7 mouse cellular contexts compared by ENCODE assay signal in the genomic region with DNA sequence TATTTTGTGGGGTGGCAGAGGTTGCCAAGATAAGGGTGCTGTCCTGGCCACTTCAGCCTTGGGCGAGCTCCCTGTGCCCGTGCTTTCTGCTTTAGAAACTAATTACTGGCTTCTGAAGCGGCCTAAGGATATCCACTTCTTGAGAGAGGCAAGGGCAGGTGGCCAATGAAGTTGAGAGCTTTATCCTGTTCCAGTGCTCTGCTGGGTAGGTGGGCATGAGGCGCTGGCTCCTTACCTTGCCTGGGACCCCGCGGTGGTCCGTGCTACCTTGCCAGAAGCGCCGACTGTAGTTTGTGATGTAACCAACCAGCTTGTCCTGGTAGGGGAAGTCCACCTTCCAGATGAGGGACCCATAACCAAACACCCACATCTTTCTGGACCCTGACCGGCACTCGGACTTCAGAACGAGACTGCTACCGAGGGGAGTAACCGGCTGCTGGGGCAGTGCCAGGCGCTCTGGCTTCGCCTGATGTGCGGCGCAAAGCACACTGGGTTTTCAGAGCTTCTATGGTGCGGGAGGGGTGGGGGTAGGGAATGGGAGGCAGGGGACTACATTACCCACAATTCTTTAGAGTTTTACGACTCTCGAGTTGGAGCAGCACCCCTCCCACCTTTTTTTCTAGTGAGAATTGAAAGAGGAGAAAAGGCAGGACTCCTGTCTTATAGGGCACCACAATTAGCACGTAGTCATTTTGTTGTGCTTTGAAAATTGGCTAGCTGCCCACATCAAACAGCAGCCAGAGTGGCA. TPM values are rescaled to one million over a fixed set of nuclear protein-coding genes. Genes with fewer than 3 reads are reported as not detected.
DNase-seq lines count a peak whose midpoint lies in the region; ATAC-seq lines count a peak whose summit lies in the region.

A gene (minus strand): TSS at position 474 of the 748 bp plus-strand sequence.

- DNase-seq in adrenal gland, adult 8-10 months: peak; percentile 82
- peak; percentile 84 for DNase-seq in embryo, embryonic 9.5 days (ENCODE audit: extremely low spot score)
- DNase-seq in gastrocnemius, postnatal 4 days (ENCODE audit: low spot score in 2 of 2): peak; percentile 70 to 90
- DNase-seq in left cerebral cortex, postnatal 36 days (ENCODE audit: low spot score in 2 of 2): peak; percentile 86
- DNase-seq in midbrain, embryonic 11.5 days (ENCODE audit: low spot score, missing footprints): peak; percentile 98
- peak; percentile 86 for DNase-seq in skeletal muscle tissue, adult 2 months (ENCODE audit: low read depth, low spot score)

- under 1% methylated on average over 22 of the region's 22 CpGs for WGBS in intestine, embryonic 16.5 days
- 2% methylated on average over 22 of the region's 22 CpGs for WGBS in midbrain, embryonic 11.5 days

- no peaks in the 10 kb centered on the region for H3K36me3 ChIP-seq in intestine, embryonic 16.5 days (ENCODE audit: control insufficient read depth, insufficient read depth, low read length)
- no peaks in the 10 kb centered on the region for H3K36me3 ChIP-seq in midbrain, embryonic 11.5 days (ENCODE audit: control insufficient read depth, insufficient read depth, low read length)

- H3K9ac ChIP-seq in intestine, embryonic 16.5 days (ENCODE audit: low read depth, low read length): peak within 1 kb of the TSS; percentile 85
- peak within 1 kb of the TSS; percentile 73 for H3K9ac ChIP-seq in midbrain, embryonic 11.5 days (ENCODE audit: low read length)

- intact Hi-C loops in left cerebral cortex, postnatal 36 days (cut with DNase I): loop anchor here (2.0 kb wide), 1 partner anchor 31 kb away; a partner anchor contains a TSS

- peak; percentile 99 for ATAC-seq in intestine, embryonic 16.5 days
- ATAC-seq in midbrain, embryonic 11.5 days (ENCODE audit: low FRiP score): peak; percentile 99

- H3K4me3 ChIP-seq in intestine, embryonic 16.5 days (ENCODE audit: low read length): peak within 1 kb of the TSS; percentile 68
- H3K4me3 ChIP-seq in midbrain, embryonic 11.5 days (ENCODE audit: low read depth, low read length): peak within 1 kb of the TSS; percentile 38

- H3K4me2 ChIP-seq in intestine, embryonic 16.5 days (ENCODE audit: low read depth, low read length): peak within 1 kb of the TSS; percentile 72
- H3K4me2 ChIP-seq in midbrain, embryonic 11.5 days: peak within 1 kb of the TSS; percentile 73

- no peaks in the 10 kb centered on the region for H3K27me3 ChIP-seq in intestine, embryonic 16.5 days (replicated peaks; ENCODE audit: control insufficient read depth, insufficient read depth, low read length)
- H3K27me3 ChIP-seq in midbrain, embryonic 11.5 days (ENCODE audit: control insufficient read depth, insufficient read depth, low read length): no peaks in the 10 kb centered on the region

- H3K27ac ChIP-seq in intestine, embryonic 16.5 days (ENCODE audit: low read length): peak within 1 kb of the TSS; percentile 80
- H3K27ac ChIP-seq in midbrain, embryonic 11.5 days (ENCODE audit: low read depth, low read length): no peak within 1 kb of the TSS

- no peaks in the 10 kb centered on the region; the same call in 1 of the 2 replicates for H3K4me1 ChIP-seq in intestine, embryonic 16.5 days (ENCODE audit: control insufficient read depth, insufficient read depth, low read length)
- peaks cover 5% of the 10 kb centered on the region for H3K4me1 ChIP-seq in midbrain, embryonic 11.5 days (ENCODE audit: control insufficient read depth, insufficient read depth, low read length)

- H3K9me3 ChIP-seq in intestine, embryonic 16.5 days (ENCODE audit: control insufficient read depth, low read length): no peaks in the 10 kb centered on the region
- H3K9me3 ChIP-seq in midbrain, embryonic 11.5 days (ENCODE audit: control insufficient read depth, low read length): no peaks in the 10 kb centered on the region

RNA-seq across cellular contexts. Expression of the gene that starts here (rescaled TPM):
- total RNA-seq in adrenal gland, adult 8-10 months (2022): 10 to 100 TPM in 3 of 4 experiments, 1 to 10 TPM in 1; 8.8 to 13.6 (median 12.7) TPM
- total RNA-seq in gastrocnemius, postnatal 4 days (2021): 1 to 10 TPM; 6.3 to 6.8 TPM
- 17.2 and 20.2 TPM in 2 replicates for polyA plus RNA-seq in intestine, embryonic 16.5 days (2015; fragmentation: Nextera tagmentation; extraction: Ambion mirVana)
- total RNA-seq in left cerebral cortex, postnatal 36 days (2021): 10 to 100 TPM; 13.0 to 15.3 TPM
- 17.0 and 17.1 TPM in 2 replicates for polyA plus RNA-seq in midbrain, embryonic 11.5 days (2014; fragmentation: Nextera tagmentation; extraction: Ambion mirVana)
